Mouse (Mus musculus) limb, embryonic 10.5 days (tissue): ENCODE data around the gene Cds2. TPM values are rescaled to one million over a fixed set of nuclear protein-coding genes. Genes with fewer than 3 reads are reported as not detected.

Experiments
- polyA plus RNA-seq: library from polyadenylated mRNA; unstranded; fragments of >200 nt; fragmentation: Nextera tagmentation; extraction: Ambion mirVana; gene quantifications from 2 replicates; pipeline ENCODE4 v1.2.1, GENCODE M21; 2016

Gene Cds2
- polyA plus RNA-seq, 1 experiment from 2014 or later, result 26.7 TPM

Other genes with a start within 250 kb of the Cds2 start
- 5.5 and 5.9 TPM in 2 replicates for gene Rassf2, start 232.9 kb upstream of the Cds2 start, polyA plus RNA-seq
- 8.1 and 9.8 TPM in 2 replicates for gene Slc23a2, start 118.0 kb upstream of the Cds2 start, polyA plus RNA-seq
- gene Tmem230, start 15.3 kb upstream of the Cds2 start, polyA plus RNA-seq, result 38.7 and 45.0 TPM in 2 replicates
- gene Pcna, start 9.8 kb upstream of the Cds2 start, polyA plus RNA-seq, result 401 and 431 TPM in 2 replicates
- gene Prokr2, start 122.3 kb downstream of the Cds2 start, polyA plus RNA-seq, result 0.34 and 0.78 TPM in 2 replicates